Mouse (Mus musculus): ENCODE results near the gene Phb2.
A peak's percentile ranks its signal among the peaks of the same experiment; 100 is the strongest.

Phb2 gene

DNA sequence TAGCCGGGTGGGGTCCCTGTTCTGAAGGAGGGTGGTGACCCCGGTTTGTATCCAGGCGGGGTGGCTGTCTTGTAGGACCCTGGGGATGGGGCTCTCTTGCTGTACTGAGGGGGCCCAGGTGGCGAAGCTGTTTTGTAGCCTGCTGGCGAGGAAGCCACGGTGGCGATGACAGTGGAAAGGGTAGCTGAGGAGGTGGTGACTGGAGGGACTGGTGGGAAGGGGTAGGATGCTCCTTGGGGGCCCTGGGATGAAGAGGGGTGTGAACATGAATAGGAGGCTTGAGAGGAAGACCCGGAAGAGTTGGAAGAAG, 34.1 kb downstream of the Phb2 start:
- no peak for DNase-seq (ENCODE audit: low read depth, low spot score)

DNA sequence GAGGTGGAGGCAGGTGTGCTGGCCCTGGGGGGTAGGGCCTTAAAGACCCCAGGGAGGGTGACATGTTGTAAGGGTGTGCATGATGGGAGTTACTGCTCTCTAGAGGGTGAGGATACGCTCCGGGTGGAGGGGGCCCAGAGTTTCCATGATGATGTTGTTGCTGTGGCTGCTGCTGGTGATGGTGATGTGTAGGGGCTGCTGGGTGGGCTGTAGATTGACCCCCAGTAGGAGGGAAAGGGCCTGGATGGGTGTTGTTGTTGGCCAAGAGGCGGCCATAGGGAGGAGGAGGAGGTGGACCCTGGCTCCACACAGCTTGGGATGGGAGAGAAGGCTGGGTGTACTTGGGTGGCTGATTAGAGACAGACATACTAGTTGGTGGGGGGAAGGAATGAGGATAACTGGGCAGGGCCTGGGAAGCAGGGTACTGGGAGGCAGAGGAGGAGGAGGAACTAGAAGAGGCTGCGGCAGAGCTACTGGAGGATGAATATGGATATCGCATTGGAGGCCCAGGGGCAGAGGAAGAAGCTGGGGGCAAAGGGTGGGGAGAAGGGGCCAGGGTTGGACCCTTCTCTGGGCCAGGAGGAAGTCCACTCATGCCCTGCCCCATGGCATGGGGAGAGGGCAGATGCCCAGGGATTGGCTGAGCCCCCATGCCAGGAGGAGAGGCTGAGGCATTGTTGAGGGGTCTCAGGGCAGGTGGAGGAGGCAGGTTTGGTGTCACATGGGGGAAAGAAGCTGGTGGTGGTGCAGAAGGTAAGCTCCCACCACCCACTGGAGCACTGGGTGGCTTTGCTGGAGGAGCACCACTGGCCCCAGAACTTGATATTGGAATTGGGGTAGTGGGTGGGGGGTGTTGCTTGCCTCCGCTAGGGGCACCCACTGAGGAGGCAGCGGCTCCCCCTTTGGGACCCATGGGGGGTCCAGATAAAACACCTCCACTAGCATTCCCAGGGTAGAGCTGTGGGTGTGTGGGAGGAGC, 34.8 kb downstream of the Phb2 start:
- no peak for DNase-seq (ENCODE audit: low read depth, low spot score)

DNA sequence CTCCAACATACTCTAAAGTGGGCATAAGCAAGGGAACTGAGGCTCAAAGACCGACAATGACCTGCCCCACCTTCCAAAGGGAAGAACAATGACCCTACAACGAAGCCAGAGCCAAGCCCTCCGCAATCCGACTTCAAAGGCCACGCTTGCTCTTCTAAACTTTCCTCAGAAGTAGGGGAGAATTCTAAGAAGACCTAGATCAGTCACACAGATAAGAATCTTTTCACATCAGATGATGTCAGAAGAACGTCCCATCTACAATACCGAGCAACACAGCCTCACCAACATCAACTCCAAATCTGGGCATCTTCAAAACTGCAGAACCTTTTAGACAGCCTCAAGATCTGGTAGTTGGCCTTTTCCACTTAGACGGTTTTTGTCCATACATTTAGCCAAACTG, 38.3 kb downstream of the Phb2 start:
- no peak for DNase-seq (ENCODE audit: low read depth, low spot score)

DNA sequence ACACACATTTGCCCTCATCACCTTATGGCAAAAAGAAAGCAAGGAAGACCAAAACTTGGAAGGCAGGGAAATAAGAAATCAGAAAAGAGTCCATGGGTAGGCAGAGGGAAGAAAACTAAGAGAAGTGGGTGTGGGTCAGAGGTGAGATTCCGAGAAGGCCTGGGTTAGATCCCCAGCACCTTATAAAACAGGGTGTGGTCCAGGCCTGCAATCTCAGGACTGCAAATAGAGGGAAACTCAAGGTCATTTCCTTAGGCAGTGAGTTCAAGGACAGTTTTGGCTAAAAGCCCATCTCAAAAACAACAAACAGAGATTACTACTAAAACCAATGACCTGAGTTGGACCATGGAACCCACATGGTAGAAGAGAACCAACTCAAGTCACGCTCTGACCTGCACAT, 41.7 kb downstream of the Phb2 start:
- DNase-seq (ENCODE audit: low read depth, low spot score) = no peak

DNA sequence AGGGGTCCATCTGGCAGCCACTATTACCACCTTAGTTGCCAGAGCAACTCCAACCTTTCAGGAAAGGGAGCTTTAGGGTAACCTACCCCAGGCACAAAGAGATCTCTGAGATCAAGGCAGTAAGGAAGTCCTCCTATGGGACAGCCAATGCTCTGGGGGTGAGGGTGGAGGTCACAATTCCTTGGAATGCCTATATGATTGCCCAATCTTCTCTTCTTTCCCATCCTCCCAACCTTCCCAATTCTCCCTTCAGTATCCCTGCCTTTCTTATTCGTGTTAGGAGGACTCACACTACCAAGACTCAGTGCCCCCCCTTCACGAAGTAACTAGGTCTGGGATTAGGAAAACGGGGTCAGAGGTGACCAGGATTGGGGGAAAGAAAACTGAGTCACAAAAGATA, 43.2 kb downstream of the Phb2 start:
- no peak for DNase-seq (ENCODE audit: low read depth, low spot score)

DNA sequence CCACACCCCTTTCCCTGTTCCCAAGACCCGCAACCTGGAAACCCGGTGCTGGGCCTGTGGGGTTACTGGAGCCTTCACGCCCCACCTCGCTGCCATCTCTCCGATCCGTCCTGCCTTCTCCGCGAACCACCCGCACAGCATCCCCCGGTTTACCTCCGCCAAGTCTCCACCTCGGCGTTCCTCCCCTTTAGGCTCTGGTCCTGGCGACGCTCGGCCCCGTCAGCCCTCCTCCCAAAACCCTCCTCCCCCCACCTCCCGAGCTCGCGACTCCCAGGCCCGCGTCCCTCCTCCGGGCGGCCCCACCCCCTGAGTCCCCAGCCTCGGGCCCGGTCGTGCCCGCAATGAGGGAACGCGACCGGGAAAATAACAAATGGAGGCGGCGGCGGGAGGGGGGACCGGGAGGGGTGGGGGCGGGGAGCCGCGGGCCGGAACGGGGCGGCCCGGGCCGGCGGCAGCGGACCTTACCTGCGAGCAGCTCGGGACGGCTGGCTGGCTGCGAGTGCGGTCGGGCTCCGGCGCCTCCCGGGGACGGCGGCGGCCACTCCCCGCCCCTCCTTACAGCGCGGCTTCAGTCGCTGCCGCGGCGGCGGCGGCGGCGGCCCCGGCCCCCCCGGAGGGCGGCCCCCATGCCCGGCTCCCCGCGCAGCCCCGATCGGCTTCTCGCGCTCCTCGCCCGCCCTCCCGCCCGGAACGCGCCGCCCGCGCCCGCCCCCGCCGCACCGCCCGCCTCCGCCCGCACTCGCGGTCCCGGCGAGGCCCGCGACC, 43.9 kb downstream of the Phb2 start, which contains the start of the genes Gm45234 and Atn1:
Gene Gm45234, minus strand, starts transcription at position 191 of the 765 bp plus-strand sequence.
Gene Atn1, minus strand, starts transcription at position 694 of the 765 bp plus-strand sequence.
- peak; percentile 62 for DNase-seq (ENCODE audit: low read depth, low spot score)

DNA sequence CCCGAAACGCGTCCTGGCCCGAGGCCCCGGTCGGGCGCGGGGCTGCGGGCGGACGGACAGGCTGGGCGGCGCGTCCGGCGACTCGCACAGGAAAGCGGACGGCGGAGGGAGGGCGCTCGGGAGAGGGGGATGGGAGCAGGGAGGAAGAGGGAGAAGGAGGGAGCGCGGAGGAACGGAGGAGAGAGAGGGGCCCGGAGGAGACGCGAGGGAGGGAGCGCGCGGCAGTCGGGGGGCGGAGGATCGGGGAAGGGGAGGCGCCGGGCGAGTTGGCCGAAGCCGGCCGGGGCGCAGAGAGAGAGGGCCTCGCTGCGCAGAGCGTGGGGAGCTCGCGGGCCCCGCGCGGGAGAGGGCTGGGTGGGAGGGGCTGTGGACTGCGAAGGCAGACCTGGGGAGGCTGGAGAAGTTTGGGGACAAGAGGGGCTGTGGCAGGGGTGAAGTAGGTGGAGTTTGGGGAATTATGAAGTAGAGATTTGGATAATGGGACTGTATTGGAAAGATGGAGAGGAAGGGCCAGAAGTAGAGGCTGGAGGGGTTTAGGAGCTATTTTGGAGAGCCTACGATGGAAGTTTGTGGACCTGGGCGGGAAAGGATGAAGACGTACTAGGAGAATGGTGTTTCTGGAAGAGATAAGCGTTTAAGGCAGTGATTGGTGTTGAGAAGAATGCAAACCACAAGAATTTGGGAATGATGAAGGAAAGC, 44.7 kb downstream of the Phb2 start:
- peak; percentile 67 for DNase-seq (ENCODE audit: low read depth, low spot score)

DNA sequence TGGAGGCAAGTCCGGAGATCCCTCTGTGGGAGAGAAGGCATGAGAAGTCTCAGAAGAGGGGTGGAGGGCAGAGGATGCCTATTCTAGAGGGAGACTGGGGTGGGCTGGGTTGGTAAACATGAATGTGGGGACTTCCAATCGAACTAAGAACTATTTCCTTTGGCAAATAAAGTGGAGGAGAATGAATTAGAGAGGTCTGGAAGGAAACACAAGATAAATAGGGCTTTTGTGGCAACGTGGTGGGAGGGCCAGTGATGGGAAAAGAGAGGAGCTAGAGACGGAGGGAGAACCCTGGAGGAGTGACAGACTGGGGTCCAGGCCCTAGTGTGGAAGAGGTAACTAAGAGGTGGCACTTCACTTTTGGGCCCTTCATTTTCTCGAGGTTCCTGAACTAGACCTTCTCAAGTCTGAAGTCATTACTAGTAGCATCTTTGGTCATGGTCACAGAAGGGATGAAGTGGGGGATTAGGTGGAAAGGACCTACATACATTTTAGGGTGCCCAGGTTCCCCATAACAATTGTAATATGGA, 45.3 kb downstream of the Phb2 start:
- no peak for DNase-seq (ENCODE audit: low read depth, low spot score)

DNA sequence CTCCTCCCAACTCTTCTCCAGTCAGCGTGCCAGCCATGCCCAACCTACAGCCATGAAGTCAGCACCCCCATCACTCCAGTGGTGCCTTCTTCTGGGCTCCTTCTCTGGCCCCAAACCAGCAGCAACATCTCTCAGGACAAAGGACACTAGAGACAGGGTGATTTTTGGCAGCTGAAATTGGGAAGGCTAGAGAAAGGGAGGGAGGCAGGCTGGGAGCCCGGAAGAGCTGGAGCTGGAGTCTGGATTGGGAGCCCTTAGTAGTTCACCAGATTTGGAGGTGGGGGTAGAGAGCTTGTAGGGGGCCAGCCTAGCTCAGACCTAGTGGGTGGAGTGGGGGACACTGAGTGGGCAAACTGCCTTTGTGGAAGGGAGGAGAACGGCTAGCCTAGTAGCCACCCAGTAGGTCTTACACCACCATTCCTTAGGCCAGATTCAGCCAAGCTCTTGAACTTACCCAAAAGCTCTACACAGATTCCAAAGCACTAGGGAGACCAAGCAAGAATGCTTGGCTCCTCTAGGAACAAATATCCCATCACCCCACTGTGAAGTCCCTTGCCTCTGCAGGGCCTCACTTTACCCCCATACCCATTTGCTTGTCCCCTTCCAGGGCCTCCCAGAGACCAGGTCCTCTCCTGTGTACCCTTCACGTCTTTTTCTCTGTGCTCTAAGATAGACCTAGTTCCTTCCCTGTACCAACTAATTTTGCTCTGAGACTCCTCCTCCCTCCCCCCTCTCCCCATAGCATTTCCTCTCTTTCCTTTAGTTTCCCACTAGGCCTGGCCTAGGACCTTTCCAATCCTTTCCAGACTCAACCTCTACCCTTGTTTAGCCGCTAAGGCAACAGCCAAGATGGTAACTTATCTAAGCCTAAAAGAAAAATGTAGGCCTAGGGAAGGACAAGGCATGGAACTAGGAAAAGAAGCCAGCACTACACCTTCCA, 46.0 kb downstream of the Phb2 start:
- DNase-seq (ENCODE audit: low read depth, low spot score) = no peak

DNA sequence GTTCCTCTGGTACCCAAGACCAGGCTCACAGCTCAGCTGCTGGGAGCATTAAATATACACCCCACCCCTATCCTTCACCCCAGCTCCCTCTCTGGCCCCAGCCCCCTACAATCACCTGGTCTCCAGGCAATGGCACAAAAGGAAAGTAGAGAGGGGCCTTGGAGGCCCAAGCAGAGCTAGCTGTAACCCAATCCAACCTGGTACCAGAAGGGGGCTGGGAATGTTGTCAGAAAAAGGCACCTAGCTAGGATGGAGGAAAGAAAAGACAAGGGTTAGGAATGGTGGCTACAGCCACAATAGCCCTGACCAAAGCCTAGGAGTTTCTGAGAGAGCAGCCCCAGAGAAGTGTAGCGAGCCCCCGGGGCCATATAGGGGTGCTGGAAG, 46.7 kb downstream of the Phb2 start:
- DNase-seq (ENCODE audit: low read depth, low spot score) = no peak

DNA sequence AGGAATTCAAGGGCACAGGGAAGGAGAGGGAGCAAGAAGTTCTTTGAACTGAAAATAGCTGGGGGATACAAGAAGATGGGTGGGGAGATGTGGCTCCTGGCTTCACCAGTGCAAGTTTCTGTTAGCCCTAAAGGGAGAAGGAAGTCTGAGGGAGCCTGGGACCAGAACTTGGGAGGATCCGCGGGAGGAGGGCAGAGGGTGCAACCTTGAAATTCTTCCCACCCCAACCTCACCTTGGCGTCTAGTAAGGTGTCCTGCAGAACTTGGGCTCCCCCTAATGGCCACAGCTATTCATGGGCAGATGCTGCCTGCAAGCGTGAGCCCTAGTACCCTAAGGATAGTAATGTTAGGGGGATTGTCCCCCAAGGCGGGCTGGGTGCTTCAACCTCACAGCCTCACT, 47.1 kb downstream of the Phb2 start:
- DNase-seq (ENCODE audit: low read depth, low spot score) = peak; percentile 78

DNA sequence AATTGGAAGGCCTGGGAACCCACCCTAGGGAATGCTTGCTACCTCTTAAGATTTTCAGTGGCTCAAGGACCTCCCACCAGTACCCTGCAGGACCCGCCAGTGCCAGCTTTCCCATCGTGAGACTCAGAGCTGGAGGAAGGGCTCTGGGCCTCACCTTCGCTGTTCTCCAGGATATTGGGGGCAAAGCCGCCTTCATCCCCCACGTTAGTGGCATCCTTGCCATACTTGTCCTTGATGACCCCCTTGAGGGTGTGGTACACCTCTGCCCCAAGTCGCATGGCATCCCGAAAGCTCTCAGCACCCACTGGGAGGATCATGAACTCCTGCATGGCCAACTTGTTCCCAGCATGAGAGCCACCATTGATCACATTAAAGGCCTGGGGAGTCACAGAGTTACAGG, 53.8 kb downstream of the Phb2 start:
- no peak for DNase-seq (ENCODE audit: low read depth, low spot score)
